Mouse (Mus musculus): ENCODE measurements around the gene Adamts16.

DNA sequence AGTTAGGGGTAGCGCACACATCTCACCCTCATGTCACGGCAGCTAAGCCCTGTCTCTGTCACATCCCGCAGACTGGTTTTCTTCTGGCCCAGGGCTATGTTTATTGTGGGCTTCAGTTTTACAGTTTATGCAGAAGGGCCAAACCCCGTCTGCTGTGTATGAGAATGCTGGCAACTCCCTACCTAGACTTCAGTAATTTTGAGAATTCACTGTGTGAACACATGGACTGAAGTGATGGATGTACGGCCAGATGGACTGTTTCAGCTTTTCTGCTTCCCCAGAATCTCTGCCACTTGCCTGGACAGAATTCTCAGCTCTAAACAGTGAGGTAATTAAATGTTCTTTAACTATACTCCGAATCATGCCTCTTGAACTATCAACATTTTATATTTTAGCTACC, 70.5 kb downstream of the Adamts16 start:
- no peak for TF ChIP-seq CTCF (IDR thresholded peaks at IDR 0.05; ENCODE audit: insufficient read depth, low read length)
- TF ChIP-seq POLR2A (IDR thresholded peaks at IDR 0.05; ENCODE audit: borderline replicate concordance, extremely low read depth, low read depth, low read length) = no peak
